Mouse (Mus musculus) cerebellum, adult 9-11 months (tissue): Measurements from ENCODE around the gene Triobp.

Experiments used
- DNase-seq: peaks from one replicate; pipeline ENCODE4 v3.0.0; 2022

Triobp gene

GRCm38 (mm10) chr15:78947657-78948056 lies at the start of gene Triobp:
Gene Triobp (plus strand): TSS chr15:78947724.
- DNase-seq: peak; percentile 94

- no peak for DNase-seq
These were observed 49.0 kb upstream of the Triobp start for GRCm38 (mm10) chr15:78898507-78899001.

GRCm38 (mm10) chr15:78899409-78899739 lies 48.1 kb upstream of the Triobp start, which contains the start of gene Gm49510:
Gene Gm49510 (plus strand): TSS chr15:78899667.
- no peak for DNase-seq

GRCm38 (mm10) chr15:78899740-78900584 lies 47.6 kb upstream of the Triobp start, which contains the start of gene Sh3bp1:
Gene Sh3bp1 (plus strand): TSS chr15:78899768.
- DNase-seq: peak; percentile 59

- DNase-seq: no peak
These were observed 46.7 kb upstream of the Triobp start for GRCm38 (mm10) chr15:78900585-78901421.

GRCm38 (mm10) chr15:78901422-78901789 lies 46.1 kb upstream of the Triobp start:
- peak; percentile 52 for DNase-seq

GRCm38 (mm10) chr15:78903243-78903642 lies 44.3 kb upstream of the Triobp start:
- DNase-seq: peak; percentile 77

- DNase-seq: no peak
These were observed 39.1 kb upstream of the Triobp start for GRCm38 (mm10) chr15:78908399-78908798.

GRCm38 (mm10) chr15:78908982-78909381 lies 38.5 kb upstream of the Triobp start:
- DNase-seq: no peak

GRCm38 (mm10) chr15:78912040-78912439 lies 35.5 kb upstream of the Triobp start:
- DNase-seq: peak; percentile 59

- DNase-seq: peak; percentile 99
These were observed 33.9 kb upstream of the Triobp start, which contains the start of gene Pdxp for GRCm38 (mm10) chr15:78913632-78914090. Gene Pdxp (plus strand): TSS chr15:78913919.

- DNase-seq: peak; percentile 86
These were observed 33.3 kb upstream of the Triobp start for GRCm38 (mm10) chr15:78914091-78914822.

- DNase-seq: peak; percentile 74
These were observed 32.5 kb upstream of the Triobp start for GRCm38 (mm10) chr15:78914823-78915659.

GRCm38 (mm10) chr15:78915660-78916017 lies 31.9 kb upstream of the Triobp start:
- peak; percentile 86 for DNase-seq

- DNase-seq: peak; percentile 80
These were observed 31.3 kb upstream of the Triobp start for GRCm38 (mm10) chr15:78916052-78916826.

- peak; percentile 57 for DNase-seq
These were observed 29.4 kb upstream of the Triobp start for GRCm38 (mm10) chr15:78918126-78918525.

- no peak for DNase-seq
These were observed 27.6 kb upstream of the Triobp start for GRCm38 (mm10) chr15:78919914-78920313.

GRCm38 (mm10) chr15:78922700-78923099 lies 24.8 kb upstream of the Triobp start:
- no peak for DNase-seq

GRCm38 (mm10) chr15:78923585-78923984 lies 23.9 kb upstream of the Triobp start:
- no peak for DNase-seq

GRCm38 (mm10) chr15:78925129-78925528 lies 22.4 kb upstream of the Triobp start:
- no peak for DNase-seq
